Mouse (Mus musculus) embryonic facial prominence, embryonic 13.5 days (tissue): Measurements from ENCODE around the gene Bik. TPM values are rescaled to one million over a fixed set of nuclear protein-coding genes. Genes with fewer than 3 reads are reported as not detected.

ENCODE experiments used
- ATAC-seq: fragments of 200-750 bp; cut with Nextera tagmentation; 2 replicates; pipeline ENCODE4 v1.8.0; 2017; ENCODE audit warnings: low read depth; ENCODE audit not compliant: insufficient number of reproducible peaks, insufficient read depth, low FRiP score, low TSS enrichment
- H3K27ac ChIP-seq: fragments of 300-500 bp; sonication (generic); 2 replicates; pipeline ENCODE4 v1.5.1; 2015; ENCODE audit warnings: moderate library complexity, mild to moderate bottlenecking, inconsistent platforms
- H3K27me3 ChIP-seq: fragments of 300-500 bp; sonication (generic); 2 replicates; pipeline ENCODE4 v1.6.1; 2015; ENCODE audit warnings: mild to moderate bottlenecking, inconsistent platforms
- H3K36me3 ChIP-seq: fragments of 300-500 bp; sonication (generic); 2 replicates; pipeline ENCODE4 v1.6.1; 2015; ENCODE audit warnings: mild to moderate bottlenecking, inconsistent platforms
- H3K4me1 ChIP-seq: fragments of 300-500 bp; sonication (generic); 2 replicates; pipeline ENCODE4 v1.6.1; 2015; ENCODE audit warnings: inconsistent platforms
- H3K4me2 ChIP-seq: fragments of 300-500 bp; sonication (generic); 2 replicates; pipeline ENCODE4 v1.6.1; 2015; ENCODE audit warnings: moderate library complexity, mild to moderate bottlenecking, inconsistent platforms
- H3K4me3 ChIP-seq: fragments of 300-500 bp; sonication (generic); 2 replicates; pipeline ENCODE4 v1.5.1; 2015; ENCODE audit warnings: mild to moderate bottlenecking, inconsistent platforms
- H3K9ac ChIP-seq: fragments of 300-500 bp; sonication (generic); 2 replicates; pipeline ENCODE4 v1.6.1; 2015; ENCODE audit warnings: mild to moderate bottlenecking, inconsistent platforms
- H3K9me3 ChIP-seq: fragments of 300-500 bp; sonication (generic); 2 replicates; pipeline ENCODE4 v1.6.1; 2016; ENCODE audit warnings: inconsistent platforms
- WGBS: fragments of 180-500 bp; shearing (Covaris S2); methylation state at CpG from one replicate; pipeline ENCODE4 v1.1.7; 2015; ENCODE audit warnings: mixed read lengths; 5-methylcytosine and 5-hydroxymethylcytosine counted together
- polyA plus RNA-seq: library from polyadenylated mRNA; unstranded; fragments of >200 nt; fragmentation: Nextera tagmentation; extraction: Ambion mirVana; gene quantifications from 2 replicates; pipeline ENCODE4 v1.2.1, GENCODE M21; 2015

The Bik gene
- polyA plus RNA-seq, 1 experiment from 2014 or later, result 4.0 TPM

DNA sequence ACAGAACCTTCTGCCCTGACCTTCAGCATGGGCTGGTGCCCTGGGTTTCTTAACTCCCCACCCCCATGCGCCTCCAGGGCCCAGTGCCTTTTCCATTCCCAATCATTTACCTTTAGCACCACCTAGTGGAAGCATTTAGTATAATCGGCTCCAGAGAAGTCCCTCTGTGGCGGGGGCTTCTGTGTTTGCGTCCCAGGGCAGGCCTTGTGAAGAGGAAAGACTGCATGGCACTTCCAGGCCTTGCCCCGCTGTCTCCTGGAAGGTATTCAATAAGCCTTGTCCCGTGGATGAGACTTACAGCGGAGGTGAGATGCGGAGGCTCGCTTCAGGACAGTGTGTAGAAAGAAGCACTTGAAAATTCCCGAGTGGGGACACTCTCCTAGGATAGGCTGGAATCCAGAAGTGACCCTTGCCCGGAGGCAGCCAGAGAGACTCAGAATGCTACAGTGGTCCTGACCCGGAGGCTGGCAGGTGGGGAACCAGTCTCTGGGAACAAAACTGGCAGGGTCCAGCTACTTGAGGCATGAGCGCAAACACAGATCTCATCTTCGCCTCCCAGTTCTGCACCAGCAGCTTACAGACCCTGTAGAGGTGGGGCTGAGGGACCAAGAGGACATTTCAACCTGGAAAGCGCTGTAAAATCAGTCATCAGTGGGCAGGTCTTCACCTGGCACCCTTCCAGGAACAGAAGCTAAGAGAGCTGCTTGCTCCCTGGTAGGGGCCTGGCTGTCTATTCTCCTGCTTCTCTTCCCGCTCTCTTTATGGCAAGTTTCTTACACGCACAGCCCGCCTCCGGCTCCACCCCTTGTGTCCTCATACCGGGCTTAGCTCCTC lies 8.2 kb upstream of the Bik start:
- H3K27me3 ChIP-seq, result no peaks in the 10 kb centered on the region
- peak overlapping the region; percentile 45 for H3K4me2 ChIP-seq
- peak overlapping the region; percentile 51 for H3K9ac ChIP-seq
- 0 out of 2 replicates have a peak, but pooled peaks have one; percentile 54 for ATAC-seq
- no peaks in the 10 kb centered on the region for H3K9me3 ChIP-seq
- WGBS, result 34% methylated on average over 20 of the region's 20 CpGs
- H3K4me1 ChIP-seq, result peaks cover 6% of the 10 kb centered on the region; the same call in 1 of the 2 replicates
- H3K4me3 ChIP-seq, result no peak overlapping the region
- no peaks in the 10 kb centered on the region for H3K36me3 ChIP-seq
- H3K27ac ChIP-seq, result no peak overlapping the region

DNA sequence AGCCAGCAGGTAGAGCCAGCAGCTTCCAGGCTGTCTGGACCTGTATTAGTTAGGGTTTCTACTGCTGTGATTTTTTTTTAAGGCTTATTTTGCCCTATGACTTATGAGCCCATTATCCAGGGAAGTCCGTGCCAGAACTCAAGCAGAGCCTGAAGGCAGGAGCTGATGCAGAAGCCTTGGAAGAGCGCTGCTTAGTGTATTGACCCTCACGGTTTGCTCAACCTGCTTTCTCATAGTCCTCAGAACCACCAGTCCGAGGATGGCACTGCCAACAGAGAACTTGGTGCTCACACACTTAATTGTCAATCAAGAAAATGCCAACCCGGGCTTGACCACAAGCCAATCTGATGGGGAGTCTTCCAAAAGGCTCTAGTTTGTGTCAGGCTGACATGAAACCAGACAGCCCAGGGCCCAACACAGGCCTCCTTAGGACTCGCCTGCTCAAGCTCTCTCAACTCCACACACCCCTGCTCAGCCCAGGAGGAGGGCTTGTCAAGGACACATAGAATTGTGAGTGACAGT lies 5.7 kb upstream of the Bik start:
- Histone ChIP-seq H3K36me3 (no peaks in the 10 kb centered on the region), H3K4me3 (no peak overlapping the region), H3K4me2 (no peak overlapping the region), H3K9ac (no peak overlapping the region), H3K27ac (no peak overlapping the region), H3K4me1 (peaks cover 10% of the 10 kb centered on the region), H3K27me3 (peaks cover 19% of the 10 kb centered on the region), H3K9me3 (no peaks in the 10 kb centered on the region)
- no peak for ATAC-seq
- 76% methylated on average over 6 of the region's 6 CpGs for WGBS

DNA sequence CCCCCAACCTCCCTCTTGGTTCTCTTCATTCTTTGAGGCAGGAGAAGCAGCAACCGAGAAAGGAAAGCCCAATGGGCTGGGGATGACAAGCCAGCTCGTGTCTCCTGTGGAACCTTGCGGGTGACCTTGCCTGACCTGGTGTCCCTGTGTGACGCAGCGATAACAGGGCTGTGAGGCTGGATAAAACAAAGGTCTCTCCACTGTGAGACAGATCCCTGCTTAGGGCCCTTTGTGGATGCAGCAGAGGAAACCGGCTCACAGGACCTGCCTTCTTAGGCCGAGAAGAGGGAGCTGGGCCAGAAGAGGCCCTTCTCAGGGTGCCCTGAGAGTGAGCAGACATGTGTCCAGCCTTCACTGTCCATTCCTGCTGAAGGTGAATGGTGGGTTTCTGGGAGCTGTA lies 3.5 kb upstream of the Bik start:
- no peak overlapping the region for H3K27ac ChIP-seq
- H3K4me1 ChIP-seq, result peaks cover 23% of the 10 kb centered on the region
- H3K4me3 ChIP-seq, result no peak overlapping the region
- H3K27me3 ChIP-seq, result peaks cover 42% of the 10 kb centered on the region
- H3K9ac ChIP-seq, result no peak overlapping the region
- H3K9me3 ChIP-seq, result no peaks in the 10 kb centered on the region
- no peak overlapping the region for H3K4me2 ChIP-seq
- no peak for ATAC-seq
- 33% methylated on average over 7 of the region's 7 CpGs for WGBS
- H3K36me3 ChIP-seq, result no peaks in the 10 kb centered on the region

DNA sequence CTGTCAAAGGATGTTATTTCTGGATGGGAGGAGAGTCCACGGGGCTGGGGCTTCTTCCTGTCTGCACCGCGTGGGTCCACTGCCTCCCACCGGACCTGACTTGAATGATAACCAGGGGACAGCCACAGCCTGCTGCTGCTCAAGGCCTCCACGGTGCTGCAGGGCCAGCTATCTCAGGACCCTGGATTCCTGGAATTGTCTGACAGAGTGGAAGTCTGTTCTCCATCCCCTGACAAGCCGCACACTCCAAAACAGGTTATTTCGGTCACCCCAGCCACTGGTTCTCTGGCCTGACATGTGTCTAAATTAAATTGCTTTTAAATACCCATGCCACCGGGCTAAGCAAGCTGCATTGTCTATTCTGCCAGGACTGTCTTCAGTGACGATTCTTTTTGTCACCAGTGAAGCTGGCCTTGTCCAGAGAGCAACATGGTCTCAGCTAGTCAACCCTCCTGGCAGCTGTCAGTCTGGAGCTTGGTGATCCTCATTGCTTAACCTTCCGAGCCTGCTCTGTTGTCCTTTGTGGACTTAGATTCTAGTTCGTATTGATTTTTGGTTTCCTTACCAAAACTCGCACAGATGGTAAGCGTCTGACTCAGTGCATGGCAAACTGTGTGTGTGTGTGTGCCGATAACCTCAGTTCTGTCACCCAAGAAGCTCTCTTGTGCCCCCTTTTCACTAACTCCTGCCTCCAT lies 2.9 kb upstream of the Bik start:
- no peak overlapping the region for H3K4me2 ChIP-seq
- peaks cover 48% of the 10 kb centered on the region for H3K27me3 ChIP-seq
- H3K4me3 ChIP-seq, result no peak overlapping the region
- H3K9ac ChIP-seq, result no peak overlapping the region
- WGBS, result 62% methylated on average over 14 of the region's 14 CpGs
- ATAC-seq, result no peak
- no peaks in the 10 kb centered on the region for H3K36me3 ChIP-seq
- H3K27ac ChIP-seq, result no peak overlapping the region
- H3K9me3 ChIP-seq, result no peaks in the 10 kb centered on the region
- H3K4me1 ChIP-seq, result peaks cover 17% of the 10 kb centered on the region

DNA sequence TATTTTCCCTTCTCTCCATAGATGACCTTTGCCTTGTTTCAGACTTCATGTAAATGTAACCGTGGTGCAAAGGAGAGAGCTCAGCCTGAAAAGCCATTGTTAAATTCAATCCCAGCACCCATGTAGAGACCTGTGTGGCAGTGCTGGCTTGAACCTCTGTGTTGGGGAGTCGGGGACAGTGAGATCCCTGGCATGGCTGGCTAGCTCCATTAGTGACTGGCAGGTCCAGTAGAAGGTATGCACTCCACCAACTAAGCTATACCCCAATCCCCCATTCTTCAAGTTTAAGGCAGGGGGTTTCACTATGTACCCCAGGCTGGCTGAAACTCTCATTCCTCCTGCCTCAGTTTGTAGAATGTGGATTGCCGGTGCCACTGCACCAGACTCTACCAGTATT lies 2.3 kb upstream of the Bik start:
- no peak for ATAC-seq
- Histone ChIP-seq H3K4me2 (no peak overlapping the region), H3K9me3 (no peaks in the 10 kb centered on the region), H3K4me1 (peaks cover 17% of the 10 kb centered on the region), H3K27ac (no peak overlapping the region), H3K9ac (no peak overlapping the region), H3K27me3 (peaks cover 51% of the 10 kb centered on the region), H3K4me3 (no peak overlapping the region), H3K36me3 (no peaks in the 10 kb centered on the region)
- 86% methylated on average over 3 of the region's 3 CpGs for WGBS

DNA sequence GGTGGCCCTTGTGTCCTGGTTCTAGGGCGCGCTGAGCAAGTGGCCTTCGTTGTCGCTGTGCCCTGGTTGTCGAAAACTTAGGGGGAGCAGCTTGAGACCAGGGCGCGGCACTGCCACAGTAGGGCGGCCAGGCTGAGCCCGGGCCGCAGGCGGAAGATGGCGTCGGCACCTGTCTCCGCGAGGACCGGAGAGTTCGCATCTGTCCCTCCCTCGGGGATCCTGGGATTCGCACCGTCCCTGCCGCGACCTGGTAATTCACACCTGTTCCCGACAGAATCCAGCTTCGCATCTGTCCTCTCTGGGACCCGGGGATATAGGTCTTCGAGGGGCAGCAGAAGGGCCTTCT lies 403 bp downstream of the Bik start:
- peaks cover 17% of the 10 kb centered on the region for H3K4me1 ChIP-seq
- H3K36me3 ChIP-seq, result no peaks in the 10 kb centered on the region
- H3K4me2 ChIP-seq, result peak overlapping the region; percentile 95
- H3K27ac ChIP-seq, result no peak overlapping the region
- no peak for ATAC-seq
- peak overlapping the region; percentile 64 for H3K9ac ChIP-seq
- peaks cover 55% of the 10 kb centered on the region for H3K27me3 ChIP-seq
- H3K9me3 ChIP-seq, result no peaks in the 10 kb centered on the region
- peak overlapping the region; percentile 52 for H3K4me3 ChIP-seq
- WGBS, result 2% methylated on average over 26 of the region's 26 CpGs

DNA sequence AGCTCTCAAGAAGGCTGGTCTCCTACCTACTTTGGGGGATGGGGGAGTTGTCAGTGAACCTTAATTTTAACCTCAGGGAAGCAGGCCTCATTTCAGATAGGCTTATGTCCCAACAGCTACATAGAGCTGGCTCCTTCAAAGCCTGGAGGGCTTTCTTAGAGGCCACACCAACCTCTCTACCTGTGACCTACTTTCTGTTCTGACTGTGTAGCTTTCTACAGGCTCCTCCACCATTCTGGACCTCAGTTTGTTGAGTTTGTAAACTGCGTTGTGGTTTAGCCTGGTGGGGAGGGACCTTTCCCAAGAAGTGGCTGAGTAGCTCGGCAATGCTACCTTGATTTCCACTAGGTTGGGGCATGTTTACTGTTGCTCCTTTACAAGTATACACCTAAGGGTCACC lies 1.1 kb downstream of the Bik start:
- 65% methylated on average over 2 of the region's 2 CpGs for WGBS
- Histone ChIP-seq H3K9me3 (no peaks in the 10 kb centered on the region), H3K27me3 (peaks cover 55% of the 10 kb centered on the region), H3K4me1 (peaks cover 17% of the 10 kb centered on the region), H3K4me2 (peak overlapping the region; percentile 95; the same call in 1 of the 2 replicates), H3K36me3 (no peaks in the 10 kb centered on the region), H3K4me3 (0 out of 2 replicates have a peak overlapping the region, but pooled peaks have one; percentile 52), H3K27ac (no peak overlapping the region), H3K9ac (no peak overlapping the region)
- ATAC-seq, result no peak

DNA sequence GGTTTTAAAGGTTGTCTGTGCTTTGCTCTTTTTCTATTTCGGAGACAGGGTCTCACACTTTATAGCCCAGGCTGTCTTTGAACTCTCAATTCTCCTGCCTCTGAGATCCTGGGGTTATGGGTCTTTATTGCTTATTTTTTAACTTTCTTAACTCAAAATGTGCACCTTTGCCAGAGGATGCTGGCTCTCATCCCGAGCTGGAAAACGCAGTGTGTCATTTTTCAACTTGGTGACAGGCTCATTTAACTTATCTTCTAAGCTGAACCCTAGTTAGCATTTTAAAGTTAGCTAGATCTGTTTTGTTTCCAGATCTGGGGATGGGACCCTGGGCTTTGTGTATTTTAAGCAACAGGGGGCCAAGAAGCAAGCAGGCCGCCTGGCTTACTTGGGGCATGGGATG lies 2.2 kb downstream of the Bik start:
- no peaks in the 10 kb centered on the region for H3K36me3 ChIP-seq
- H3K27me3 ChIP-seq, result peaks cover 55% of the 10 kb centered on the region
- ATAC-seq, result no peak
- no peak overlapping the region for H3K9ac ChIP-seq
- H3K4me2 ChIP-seq, result no peak overlapping the region
- 75% methylated on average over 4 of the region's 4 CpGs for WGBS
- H3K9me3 ChIP-seq, result no peaks in the 10 kb centered on the region
- peaks cover 17% of the 10 kb centered on the region for H3K4me1 ChIP-seq
- H3K4me3 ChIP-seq, result no peak overlapping the region
- H3K27ac ChIP-seq, result no peak overlapping the region

DNA sequence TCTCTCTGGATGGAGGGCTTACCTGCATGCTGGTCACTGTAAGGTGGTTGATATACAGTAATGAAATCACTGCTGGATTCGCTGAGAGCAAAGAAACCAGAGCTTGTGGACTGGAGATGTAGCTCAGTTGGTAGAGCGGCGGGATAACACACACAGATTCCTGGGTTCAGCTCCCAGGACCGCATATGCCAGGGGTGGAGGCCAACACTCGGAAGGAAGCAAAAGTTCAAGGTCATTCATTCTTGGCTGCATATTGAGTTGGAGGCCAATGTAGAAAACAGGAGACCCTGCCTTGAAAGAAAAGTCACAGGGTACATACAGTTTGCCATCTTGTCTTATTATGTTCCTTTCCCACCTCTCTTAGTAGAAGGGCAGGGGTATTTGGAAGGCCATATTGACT lies 3.1 kb downstream of the Bik start:
- Histone ChIP-seq H3K4me1 (peaks cover 17% of the 10 kb centered on the region), H3K27ac (no peak overlapping the region), H3K4me2 (no peak overlapping the region), H3K9me3 (no peaks in the 10 kb centered on the region), H3K4me3 (no peak overlapping the region), H3K9ac (no peak overlapping the region), H3K36me3 (no peaks in the 10 kb centered on the region), H3K27me3 (peaks cover 48% of the 10 kb centered on the region)
- ATAC-seq, result no peak
- 81% methylated on average over 5 of the region's 5 CpGs for WGBS

DNA sequence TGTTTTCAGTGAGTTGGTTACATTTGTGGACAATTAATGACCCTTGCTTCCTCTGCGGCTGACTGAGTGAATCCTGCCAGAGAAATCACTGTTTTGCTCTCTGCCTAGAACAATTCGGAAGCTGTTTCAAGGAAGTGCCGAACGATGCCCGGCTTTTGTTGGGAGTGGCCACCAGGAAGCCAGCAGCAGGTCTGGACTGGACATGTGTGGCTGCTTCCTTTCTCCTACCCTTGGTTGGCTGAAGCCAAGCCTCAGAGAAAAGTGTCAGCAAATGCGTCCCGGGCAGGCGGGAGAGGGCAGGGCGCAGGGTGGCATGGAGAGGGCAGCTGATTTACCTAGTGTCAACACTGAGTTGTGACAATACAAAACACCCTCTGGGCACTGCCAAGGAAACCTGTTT lies 3.6 kb downstream of the Bik start:
- H3K27ac ChIP-seq, result no peak overlapping the region
- H3K4me1 ChIP-seq, result peaks cover 17% of the 10 kb centered on the region
- 64% methylated on average over 9 of the region's 9 CpGs for WGBS
- no peak overlapping the region for H3K4me3 ChIP-seq
- no peaks in the 10 kb centered on the region for H3K9me3 ChIP-seq
- H3K4me2 ChIP-seq, result no peak overlapping the region
- H3K27me3 ChIP-seq, result peaks cover 43% of the 10 kb centered on the region
- H3K36me3 ChIP-seq, result no peaks in the 10 kb centered on the region
- H3K9ac ChIP-seq, result no peak overlapping the region
- no peak for ATAC-seq

DNA sequence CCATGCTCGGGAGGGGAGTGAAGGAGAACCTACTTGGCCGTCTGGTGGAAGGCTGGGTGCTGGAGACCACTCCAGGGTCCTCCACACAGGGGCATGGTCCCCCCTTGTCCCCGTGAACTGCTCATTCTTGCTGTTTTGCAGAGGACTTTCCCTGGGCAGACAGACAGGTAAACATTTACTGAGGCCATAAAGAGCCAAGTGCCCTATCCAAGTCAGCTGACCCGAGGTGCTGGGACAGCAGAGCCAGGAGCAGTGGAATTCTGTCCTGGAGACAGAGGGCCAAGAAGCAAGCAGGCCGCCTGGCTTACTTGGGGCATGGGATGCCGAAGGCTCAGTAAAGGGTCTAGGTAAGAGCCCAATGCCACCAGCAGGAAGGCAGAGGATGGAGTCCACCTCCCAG lies 4.0 kb downstream of the Bik start:
- Histone ChIP-seq H3K4me2 (no peak overlapping the region), H3K36me3 (no peaks in the 10 kb centered on the region), H3K4me3 (no peak overlapping the region), H3K9me3 (no peaks in the 10 kb centered on the region), H3K9ac (no peak overlapping the region), H3K4me1 (peaks cover 15% of the 10 kb centered on the region), H3K27ac (no peak overlapping the region), H3K27me3 (peaks cover 38% of the 10 kb centered on the region)
- 75% methylated on average over 6 of the region's 6 CpGs for WGBS
- ATAC-seq, result no peak

DNA sequence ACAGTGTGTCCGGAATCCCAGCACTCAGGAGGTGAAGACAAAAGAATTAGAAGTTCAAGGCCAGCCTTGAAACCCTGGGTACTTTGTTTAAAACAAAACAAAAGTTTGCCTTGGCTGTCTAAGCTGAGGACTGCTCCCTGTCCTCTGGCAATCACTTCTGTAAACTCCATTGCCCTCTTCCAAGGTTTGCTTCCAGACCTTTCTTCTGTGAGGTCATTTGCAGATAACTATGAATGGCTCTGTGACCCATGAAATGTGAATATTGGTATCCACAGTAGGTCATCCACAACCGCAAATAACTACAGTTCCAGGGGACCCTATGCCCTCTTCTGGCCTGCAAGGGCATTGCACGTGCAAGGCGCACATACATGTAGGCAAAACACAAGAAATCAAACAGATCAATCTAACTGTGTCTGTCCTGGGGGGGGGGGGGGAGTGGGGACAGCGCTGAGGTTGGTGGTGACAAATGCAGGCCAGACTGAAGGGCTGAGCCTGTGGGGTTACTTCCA lies 5.4 kb downstream of the Bik start:
- no peak overlapping the region for H3K27ac ChIP-seq
- no peaks in the 10 kb centered on the region for H3K36me3 ChIP-seq
- H3K9ac ChIP-seq, result no peak overlapping the region
- H3K4me2 ChIP-seq, result no peak overlapping the region
- peaks cover 25% of the 10 kb centered on the region for H3K27me3 ChIP-seq
- H3K9me3 ChIP-seq, result no peaks in the 10 kb centered on the region
- no peak for ATAC-seq
- peaks cover 5% of the 10 kb centered on the region for H3K4me1 ChIP-seq
- WGBS, result 85% methylated on average over 5 of the region's 5 CpGs
- no peak overlapping the region for H3K4me3 ChIP-seq
